Mouse (Mus musculus) C2C12 (cell line): ENCODE measurements around the gene Acoxl.

Experiments
- CEBPB ChIP-seq: IDR thresholded peaks from one replicate; pipeline ENCODE4 v1.6.1; 2011; ENCODE audit warnings: low read depth, mild to moderate bottlenecking, control low read depth, moderate library complexity
- CTCF ChIP-seq: IDR thresholded peaks from one replicate; pipeline ENCODE4 v1.5.1; 2011; ENCODE audit not compliant: control insufficient read depth, insufficient read depth, insufficient read length
- FOSL1 ChIP-seq: IDR thresholded peaks from one replicate; pipeline ENCODE4 v1.8.0; 2011; ENCODE audit warnings: mild to moderate bottlenecking, low read length; ENCODE audit not compliant: poor library complexity, insufficient read depth, severe bottlenecking
- MAX ChIP-seq: IDR thresholded peaks from one replicate; pipeline ENCODE4 v1.6.1; 2011; ENCODE audit warnings: mild to moderate bottlenecking, control low read depth
- MYOD1 ChIP-seq: IDR thresholded peaks from one replicate; pipeline ENCODE4 v1.6.1; 2011; ENCODE audit warnings: low read depth; ENCODE audit not compliant: control insufficient read depth, insufficient read length
- MYOG ChIP-seq: IDR thresholded peaks from one replicate; pipeline ENCODE4 v1.6.1; 2011; ENCODE audit not compliant: control insufficient read depth, insufficient read length; ENCODE audit errors: extremely low read depth
- USF1 ChIP-seq: IDR thresholded peaks from one replicate; pipeline ENCODE4 v1.6.1; 2011; ENCODE audit warnings: low read depth, mild to moderate bottlenecking, control low read depth, moderate library complexity

- TF ChIP-seq MYOD1 (no peak), MYOG (no peak), MAX (no peak), CTCF (no peak), CEBPB (no peak), USF1 (no peak), FOSL1 (no peak)
Observed at GRCm38 (mm10) chr2:127928871-127929270, 90.2 kb downstream of the Acoxl start.
